Mouse (Mus musculus): ENCODE results near the gene Pkig. TPM values are rescaled to one million over a fixed set of nuclear protein-coding genes. Genes with fewer than 3 reads are reported as not detected.

Pkig gene
- total and polyA plus RNA-seq, 2 experiments from 2014 or later, result 70.8 to 141 TPM

GRCm38 (mm10) chr2:163662076-163662475, 3.9 kb downstream of the Pkig start:
- 94% methylated on average over 5 of the region's 5 CpGs for WGBS
- ATAC-seq (no peak), DNase-seq (ENCODE audit: low spot score) (no peak)
- Histone ChIP-seq H3K36me3 (ENCODE audit: insufficient read depth, low read length) (no peaks in the 10 kb centered on the region), H3K4me2 (ENCODE audit: low read depth, low read length) (no peak overlapping the region), H3K27me3 (ENCODE audit: insufficient read depth, low read length) (no peaks in the 10 kb centered on the region), H3K9ac (replicated peaks; ENCODE audit: low read length) (no peak overlapping the region), H3K27ac (no peak overlapping the region), H3K4me1 (ENCODE audit: insufficient read depth, low read length) (peaks cover 8% of the 10 kb centered on the region; the same call in 1 of the 2 replicates), H3K9me3 (ENCODE audit: low read length) (no peaks in the 10 kb centered on the region), H3K4me3 (ENCODE audit: low read length) (no peak overlapping the region)
- TF ChIP-seq CTCF (IDR thresholded peaks at IDR 0.05; ENCODE audit: low read depth), result no peak

GRCm38 (mm10) chr2:163662698-163663221, 4.6 kb downstream of the Pkig start:
- Histone ChIP-seq H3K27ac (no peak overlapping the region), H3K36me3 (ENCODE audit: insufficient read depth, low read length) (no peaks in the 10 kb centered on the region), H3K4me3 (ENCODE audit: low read length) (no peak overlapping the region), H3K4me1 (ENCODE audit: insufficient read depth, low read length) (peaks cover 8% of the 10 kb centered on the region; the same call in 1 of the 2 replicates), H3K9me3 (ENCODE audit: low read length) (no peaks in the 10 kb centered on the region), H3K9ac (replicated peaks; ENCODE audit: low read length) (no peak overlapping the region), H3K4me2 (ENCODE audit: low read depth, low read length) (no peak overlapping the region), H3K27me3 (ENCODE audit: insufficient read depth, low read length) (no peaks in the 10 kb centered on the region)
- TF ChIP-seq CTCF (IDR thresholded peaks at IDR 0.05; ENCODE audit: low read depth), result no peak
- ATAC-seq (no peak), DNase-seq (ENCODE audit: low spot score) (no peak)
- 73% methylated on average over 2 of the region's 2 CpGs for WGBS

DNA sequence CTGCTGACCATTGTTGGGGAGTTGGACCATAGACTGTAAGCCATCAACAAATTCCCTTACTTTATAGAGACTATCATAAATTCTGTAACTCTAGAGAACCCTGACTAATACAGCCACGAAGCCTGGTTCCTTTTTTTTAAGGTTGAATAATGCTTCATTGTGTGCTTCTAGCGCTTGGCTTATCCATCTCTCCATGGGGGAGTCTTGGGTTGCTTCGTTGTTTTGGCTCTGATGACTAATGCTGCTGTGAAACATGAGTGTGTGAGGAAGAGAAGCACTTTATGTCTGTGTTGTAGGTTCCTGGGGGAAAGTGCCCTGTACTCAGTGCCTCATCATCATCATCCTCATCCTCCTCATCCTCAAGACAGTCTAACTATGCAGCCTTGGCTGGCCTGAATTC, 5.7 kb downstream of the Pkig start:
- WGBS, result 34% methylated on average over 3 of the region's 3 CpGs
- H3K9me3 ChIP-seq (ENCODE audit: low read length), result no peaks in the 10 kb centered on the region
- ATAC-seq (no peak), DNase-seq (ENCODE audit: low spot score) (no peak)
- no peak for TF ChIP-seq CTCF (IDR thresholded peaks at IDR 0.05; ENCODE audit: low read depth)
- H3K4me1 ChIP-seq (ENCODE audit: insufficient read depth, low read length), result peaks cover 6% of the 10 kb centered on the region; the same call in 1 of the 2 replicates
- no peak overlapping the region for H3K4me2 ChIP-seq (ENCODE audit: low read depth, low read length)
- no peaks in the 10 kb centered on the region for H3K27me3 ChIP-seq (ENCODE audit: insufficient read depth, low read length)
- H3K4me3 ChIP-seq (ENCODE audit: low read length), result no peak overlapping the region
- no peak overlapping the region for H3K27ac ChIP-seq
- H3K36me3 ChIP-seq (ENCODE audit: insufficient read depth, low read length), result no peaks in the 10 kb centered on the region
- no peak overlapping the region for H3K9ac ChIP-seq (replicated peaks; ENCODE audit: low read length)

DNA sequence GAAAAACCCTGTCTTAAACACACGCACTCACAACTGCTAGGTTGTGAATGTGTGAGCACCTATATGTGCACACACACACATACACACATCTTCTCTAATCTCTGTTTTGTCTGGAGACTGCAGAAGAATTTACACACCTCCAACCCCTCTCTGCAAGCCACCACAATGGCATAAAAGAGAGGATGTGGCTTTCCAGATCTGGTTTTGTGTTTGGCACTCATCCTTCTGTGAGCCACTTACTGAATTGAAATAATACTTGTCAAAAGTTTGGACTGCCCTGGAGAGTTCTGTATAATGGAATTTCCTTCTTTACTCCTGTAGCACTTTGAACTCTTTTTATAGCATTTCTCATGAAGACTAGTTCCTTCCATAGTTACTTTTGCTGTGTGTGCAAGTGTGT, 8.9 kb downstream of the Pkig start:
- Histone ChIP-seq H3K27me3 (ENCODE audit: insufficient read depth, low read length) (no peaks in the 10 kb centered on the region), H3K9ac (replicated peaks; ENCODE audit: low read length) (no peak overlapping the region), H3K4me1 (ENCODE audit: insufficient read depth, low read length) (no peaks in the 10 kb centered on the region), H3K36me3 (ENCODE audit: insufficient read depth, low read length) (no peaks in the 10 kb centered on the region), H3K4me2 (ENCODE audit: low read depth, low read length) (no peak overlapping the region), H3K9me3 (ENCODE audit: low read length) (no peaks in the 10 kb centered on the region), H3K27ac (no peak overlapping the region), H3K4me3 (ENCODE audit: low read length) (no peak overlapping the region)
- ATAC-seq (no peak), DNase-seq (ENCODE audit: low spot score) (no peak)
- no peak for TF ChIP-seq CTCF (IDR thresholded peaks at IDR 0.05; ENCODE audit: low read depth)
- WGBS, result 100% methylated on average over 1 of the region's 1 CpGs

GRCm38 (mm10) chr2:163670872-163671594, 12.8 kb downstream of the Pkig start:
- DNase-seq (ENCODE audit: low spot score) (no peak), ATAC-seq (no peak)
- 91% methylated on average over 11 of the region's 11 CpGs for WGBS
- no peak for TF ChIP-seq CTCF (IDR thresholded peaks at IDR 0.05; ENCODE audit: low read depth)
- Histone ChIP-seq H3K27me3 (ENCODE audit: insufficient read depth, low read length) (no peaks in the 10 kb centered on the region), H3K4me1 (ENCODE audit: insufficient read depth, low read length) (peaks cover 12% of the 10 kb centered on the region), H3K9ac (replicated peaks; ENCODE audit: low read length) (no peak overlapping the region), H3K9me3 (ENCODE audit: low read length) (no peaks in the 10 kb centered on the region), H3K36me3 (ENCODE audit: insufficient read depth, low read length) (no peaks in the 10 kb centered on the region), H3K4me2 (ENCODE audit: low read depth, low read length) (no peak overlapping the region), H3K27ac (no peak overlapping the region), H3K4me3 (ENCODE audit: low read length) (no peak overlapping the region)

GRCm38 (mm10) chr2:163674397-163674796, 16.2 kb downstream of the Pkig start:
- TF ChIP-seq CTCF (IDR thresholded peaks at IDR 0.05; ENCODE audit: low read depth), result no peak

GRCm38 (mm10) chr2:163675144-163675619, 17.0 kb downstream of the Pkig start:
- Histone ChIP-seq H3K4me2 (ENCODE audit: low read depth, low read length) (no peak overlapping the region), H3K4me3 (ENCODE audit: low read length) (no peak overlapping the region), H3K27ac (peak overlapping the region; percentile 41; the same call in 1 of the 2 replicates), H3K9me3 (ENCODE audit: low read length) (no peaks in the 10 kb centered on the region), H3K27me3 (ENCODE audit: insufficient read depth, low read length) (no peaks in the 10 kb centered on the region), H3K9ac (replicated peaks; ENCODE audit: low read length) (0 out of 2 replicates have a peak overlapping the region, but pooled peaks have one; percentile 3), H3K4me1 (ENCODE audit: insufficient read depth, low read length) (peaks cover 13% of the 10 kb centered on the region), H3K36me3 (ENCODE audit: insufficient read depth, low read length) (no peaks in the 10 kb centered on the region)
- DNase-seq (ENCODE audit: low spot score) (no peak), ATAC-seq (no peak)
- WGBS, result 37% methylated on average over 5 of the region's 5 CpGs
- no peak for TF ChIP-seq CTCF (IDR thresholded peaks at IDR 0.05; ENCODE audit: low read depth)

More at GRCm38 (mm10) chr2:163674397-163674796, 16.2 kb downstream of the Pkig start:
- no peak overlapping the region for H3K4me3 ChIP-seq (ENCODE audit: low read length)
- H3K9ac ChIP-seq (replicated peaks; ENCODE audit: low read length), result no peak overlapping the region
- H3K4me2 ChIP-seq (ENCODE audit: low read depth, low read length), result no peak overlapping the region
- H3K36me3 ChIP-seq (ENCODE audit: insufficient read depth, low read length), result no peaks in the 10 kb centered on the region
- no peaks in the 10 kb centered on the region for H3K9me3 ChIP-seq (ENCODE audit: low read length)
- no peaks in the 10 kb centered on the region for H3K27me3 ChIP-seq (ENCODE audit: insufficient read depth, low read length)
- 63% methylated on average over 5 of the region's 5 CpGs for WGBS
- peaks cover 13% of the 10 kb centered on the region for H3K4me1 ChIP-seq (ENCODE audit: insufficient read depth, low read length)
- ATAC-seq (no peak), DNase-seq (ENCODE audit: low spot score) (no peak)
- H3K27ac ChIP-seq, result no peak overlapping the region
